Mouse (Mus musculus): ENCODE results near the gene Osbp.

The Osbp gene

GRCm38 (mm10) chr19:12011560-12012556 is 46.1 kb downstream of the Osbp start:
- peak; percentile 87 to 88 for DNase-seq

GRCm38 (mm10) chr19:12012615-12013014 is 46.9 kb downstream of the Osbp start:
- no peak for DNase-seq

GRCm38 (mm10) chr19:12013228-12013627 is 47.5 kb downstream of the Osbp start:
- peak; percentile 64 to 71 for DNase-seq

GRCm38 (mm10) chr19:12015708-12016107 is 50.0 kb downstream of the Osbp start:
- DNase-seq = no peak

GRCm38 (mm10) chr19:12016192-12016591 is 50.5 kb downstream of the Osbp start:
- no peak for DNase-seq

GRCm38 (mm10) chr19:12024149-12024548 is 58.4 kb downstream of the Osbp start:
- DNase-seq = no peak

- DNase-seq = no peak
These were observed 59.6 kb downstream of the Osbp start for GRCm38 (mm10) chr19:12025333-12025732.

- DNase-seq = no peak
These were observed 60.9 kb downstream of the Osbp start for GRCm38 (mm10) chr19:12026606-12027005.

- DNase-seq = no peak
These were observed 72.0 kb downstream of the Osbp start for GRCm38 (mm10) chr19:12037727-12038126.

- no peak for DNase-seq
These were observed 75.5 kb downstream of the Osbp start, which contains the start of gene Olfr1423 for GRCm38 (mm10) chr19:12041217-12041616. Olfr1423 (minus strand) TSS chr19:12041317.

GRCm38 (mm10) chr19:12043163-12043562 is 77.4 kb downstream of the Osbp start:
- DNase-seq = no peak
